Mouse (Mus musculus) embryonic facial prominence, embryonic 10.5 days (tissue): ENCODE measurements around the gene Slc37a1. TPM values are rescaled to one million over a fixed set of nuclear protein-coding genes. Genes with fewer than 3 reads are reported as not detected.
A peak's percentile ranks its signal among the peaks of the same experiment; 100 is the strongest.

ENCODE experiments used
- DNase-seq: peaks from one replicate; pipeline ENCODE4 v3.0.0-alpha.2; 2017; ENCODE audit warnings: low spot score
- H3K27ac ChIP-seq: fragments of 300-500 bp; sonication (generic); replicated peaks from 2 replicates; pipeline ENCODE4 v1.5.1; 2016; ENCODE audit warnings: mild to moderate bottlenecking
- H3K27me3 ChIP-seq: fragments of 300-500 bp; sonication (generic); replicated peaks from 2 replicates; pipeline ENCODE4 v1.6.1; 2016; ENCODE audit warnings: low read depth, mild to moderate bottlenecking; ENCODE audit not compliant: poor library complexity, severe bottlenecking
- H3K36me3 ChIP-seq: fragments of 300-500 bp; sonication (generic); replicated peaks from 2 replicates; pipeline ENCODE4 v1.6.1; 2016; ENCODE audit warnings: mild to moderate bottlenecking, moderate library complexity
- H3K4me1 ChIP-seq: fragments of 300-500 bp; sonication (generic); 2 replicates; pipeline ENCODE4 v1.6.1; 2016
- H3K4me3 ChIP-seq: fragments of 300-500 bp; sonication (generic); 2 replicates; pipeline ENCODE4 v1.5.1; 2016; ENCODE audit warnings: mild to moderate bottlenecking, moderate library complexity
- H3K9me3 ChIP-seq: fragments of 300-500 bp; sonication (generic); 2 replicates; pipeline ENCODE4 v1.6.1; 2016; ENCODE audit warnings: mild to moderate bottlenecking
- WGBS: fragments of 180-500 bp; shearing (Covaris S2); methylation state at CpG from one replicate; pipeline ENCODE4 v1.1.7; 2016; 5-methylcytosine and 5-hydroxymethylcytosine counted together
- polyA plus RNA-seq: library from polyadenylated mRNA; unstranded; fragments of >200 nt; fragmentation: Nextera tagmentation; extraction: Ambion mirVana; gene quantifications from 2 replicates; pipeline ENCODE4 v1.2.1, GENCODE M21; 2016

Slc37a1 gene
- polyA plus RNA-seq, 1 experiment from 2014 or later = 5.3 TPM

- Histone ChIP-seq H3K27me3 (no peaks in the 10 kb centered on the region), H3K36me3 (no peaks in the 10 kb centered on the region), H3K4me3 (no peak overlapping the region), H3K27ac (no peak overlapping the region), H3K4me1 (peaks cover 35% of the 10 kb centered on the region), H3K9me3 (no peaks in the 10 kb centered on the region)
- WGBS = 89% methylated on average over 7 of the region's 7 CpGs
- no peak for DNase-seq
Observed at GRCm38 (mm10) chr17:31260430-31260829, 26.2 kb upstream of the Slc37a1 start.

DNA sequence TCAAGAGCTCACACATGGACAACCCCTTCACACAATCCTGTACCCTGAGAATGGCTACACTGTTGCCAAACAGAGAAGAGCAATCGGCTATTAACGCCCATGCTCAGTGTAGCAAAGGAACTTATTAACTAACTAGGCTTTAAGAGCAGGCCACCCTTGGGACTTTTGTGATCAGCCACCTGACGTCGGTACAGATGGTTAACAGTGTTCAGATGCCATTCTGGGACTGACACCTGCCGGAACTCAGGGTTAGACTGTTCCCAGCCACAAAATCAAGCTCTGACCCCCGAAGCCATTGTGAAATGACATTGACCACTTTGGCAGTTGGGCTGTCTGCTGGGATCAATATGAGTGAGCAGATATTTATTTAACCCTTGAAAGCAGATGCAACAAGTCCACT is 25.2 kb upstream of the Slc37a1 start:
- 85% methylated on average over 6 of the region's 6 CpGs for WGBS
- no peak overlapping the region for H3K4me3 ChIP-seq
- no peak overlapping the region for H3K27ac ChIP-seq
- H3K36me3 ChIP-seq = no peaks in the 10 kb centered on the region
- H3K9me3 ChIP-seq = no peaks in the 10 kb centered on the region
- no peaks in the 10 kb centered on the region for H3K27me3 ChIP-seq
- no peak for DNase-seq
- peaks cover 39% of the 10 kb centered on the region for H3K4me1 ChIP-seq

GRCm38 (mm10) chr17:31262715-31263114 is 23.9 kb upstream of the Slc37a1 start:
- DNase-seq = no peak
- no peak overlapping the region for H3K27ac ChIP-seq
- WGBS = 74% methylated on average over 5 of the region's 5 CpGs

GRCm38 (mm10) chr17:31263770-31264169 is 22.8 kb upstream of the Slc37a1 start:
- H3K36me3 ChIP-seq = no peaks in the 10 kb centered on the region
- no peak overlapping the region for H3K4me3 ChIP-seq
- H3K27ac ChIP-seq = no peak overlapping the region
- DNase-seq = no peak
- 87% methylated on average over 5 of the region's 5 CpGs for WGBS
- H3K9me3 ChIP-seq = no peaks in the 10 kb centered on the region
- peaks cover 34% of the 10 kb centered on the region for H3K4me1 ChIP-seq
- H3K27me3 ChIP-seq = no peaks in the 10 kb centered on the region

More at GRCm38 (mm10) chr17:31262715-31263114, 23.9 kb upstream of the Slc37a1 start:
- Histone ChIP-seq H3K9me3 (no peaks in the 10 kb centered on the region), H3K36me3 (no peaks in the 10 kb centered on the region), H3K27me3 (no peaks in the 10 kb centered on the region), H3K4me1 (peaks cover 39% of the 10 kb centered on the region), H3K4me3 (no peak overlapping the region)

GRCm38 (mm10) chr17:31264372-31264771 is 22.2 kb upstream of the Slc37a1 start:
- Histone ChIP-seq H3K27ac (peak overlapping the region; percentile 2; the same call in 1 of the 2 replicates), H3K4me3 (no peak overlapping the region), H3K27me3 (no peaks in the 10 kb centered on the region), H3K36me3 (no peaks in the 10 kb centered on the region), H3K9me3 (no peaks in the 10 kb centered on the region), H3K4me1 (peaks cover 28% of the 10 kb centered on the region)
- 46% methylated on average over 6 of the region's 6 CpGs for WGBS
- DNase-seq = no peak

DNA sequence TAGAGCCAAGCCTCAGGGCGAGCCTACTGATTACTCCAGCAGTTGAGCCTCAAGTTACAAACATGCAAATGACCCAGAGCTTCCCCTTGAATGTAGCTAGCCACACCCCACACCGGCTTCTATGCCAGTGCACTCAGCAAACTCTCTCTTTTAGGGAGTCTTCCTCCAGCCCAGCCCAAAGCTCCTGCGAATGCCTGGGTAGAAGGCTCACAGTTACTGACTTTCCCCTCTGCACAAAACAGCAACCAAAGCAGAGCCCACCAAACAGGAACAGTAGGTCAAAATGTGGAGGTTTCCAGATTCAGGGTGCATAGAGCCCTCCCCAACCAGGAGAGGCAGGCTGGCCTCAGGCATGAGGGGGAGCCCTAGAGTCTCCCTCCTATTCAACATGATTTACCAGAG is 21.4 kb upstream of the Slc37a1 start:
- 13% methylated on average over 3 of the region's 3 CpGs for WGBS
- H3K27ac ChIP-seq = no peak overlapping the region; the same call in 1 of the 2 replicates
- DNase-seq = peak; percentile 28
- H3K36me3 ChIP-seq = no peaks in the 10 kb centered on the region
- H3K4me3 ChIP-seq = no peak overlapping the region
- H3K9me3 ChIP-seq = no peaks in the 10 kb centered on the region
- H3K27me3 ChIP-seq = no peaks in the 10 kb centered on the region
- peaks cover 24% of the 10 kb centered on the region for H3K4me1 ChIP-seq

DNA sequence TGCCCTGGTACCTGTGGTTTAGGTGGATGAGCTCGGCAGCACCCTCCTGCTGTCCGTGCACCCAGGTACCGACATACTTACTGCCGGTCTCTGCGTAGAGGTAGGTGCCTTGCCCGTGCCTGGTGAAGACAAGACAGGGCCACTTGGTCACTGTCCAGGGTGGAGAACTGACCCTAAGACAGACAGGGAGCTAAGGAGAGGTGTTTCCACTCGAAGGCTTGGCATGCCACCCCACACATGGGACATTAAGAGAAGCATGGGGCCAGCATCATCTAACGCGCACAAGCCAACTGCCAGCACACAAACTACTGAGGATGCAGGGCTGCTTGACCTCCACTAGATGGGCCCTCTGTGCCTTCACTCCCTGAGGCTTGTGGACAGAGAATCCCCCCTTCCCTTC is 20.8 kb upstream of the Slc37a1 start:
- Histone ChIP-seq H3K27ac (no peak overlapping the region), H3K4me3 (no peak overlapping the region), H3K36me3 (no peaks in the 10 kb centered on the region), H3K27me3 (no peaks in the 10 kb centered on the region), H3K9me3 (no peaks in the 10 kb centered on the region), H3K4me1 (peaks cover 20% of the 10 kb centered on the region)
- 91% methylated on average over 9 of the region's 9 CpGs for WGBS
- no peak for DNase-seq

GRCm38 (mm10) chr17:31266321-31266950 is 20.2 kb upstream of the Slc37a1 start:
- WGBS = 84% methylated on average over 7 of the region's 7 CpGs
- no peak for DNase-seq

GRCm38 (mm10) chr17:31267138-31267537 is 19.5 kb upstream of the Slc37a1 start:
- 72% methylated on average over 4 of the region's 4 CpGs for WGBS
- Histone ChIP-seq H3K9me3 (no peaks in the 10 kb centered on the region), H3K4me1 (peaks cover 23% of the 10 kb centered on the region), H3K36me3 (no peaks in the 10 kb centered on the region), H3K27me3 (no peaks in the 10 kb centered on the region), H3K27ac (no peak overlapping the region), H3K4me3 (no peak overlapping the region)
- DNase-seq = no peak

More at GRCm38 (mm10) chr17:31266321-31266950, 20.2 kb upstream of the Slc37a1 start:
- no peak overlapping the region for H3K27ac ChIP-seq
- H3K4me3 ChIP-seq = no peak overlapping the region
- H3K36me3 ChIP-seq = no peaks in the 10 kb centered on the region
- H3K27me3 ChIP-seq = no peaks in the 10 kb centered on the region
- no peaks in the 10 kb centered on the region for H3K9me3 ChIP-seq
- peaks cover 23% of the 10 kb centered on the region for H3K4me1 ChIP-seq

GRCm38 (mm10) chr17:31267603-31268002 is 19.0 kb upstream of the Slc37a1 start:
- WGBS = 78% methylated on average over 6 of the region's 6 CpGs
- Histone ChIP-seq H3K9me3 (no peaks in the 10 kb centered on the region), H3K4me3 (no peak overlapping the region), H3K36me3 (no peaks in the 10 kb centered on the region), H3K4me1 (peaks cover 23% of the 10 kb centered on the region), H3K27ac (no peak overlapping the region), H3K27me3 (no peaks in the 10 kb centered on the region)
- no peak for DNase-seq

DNA sequence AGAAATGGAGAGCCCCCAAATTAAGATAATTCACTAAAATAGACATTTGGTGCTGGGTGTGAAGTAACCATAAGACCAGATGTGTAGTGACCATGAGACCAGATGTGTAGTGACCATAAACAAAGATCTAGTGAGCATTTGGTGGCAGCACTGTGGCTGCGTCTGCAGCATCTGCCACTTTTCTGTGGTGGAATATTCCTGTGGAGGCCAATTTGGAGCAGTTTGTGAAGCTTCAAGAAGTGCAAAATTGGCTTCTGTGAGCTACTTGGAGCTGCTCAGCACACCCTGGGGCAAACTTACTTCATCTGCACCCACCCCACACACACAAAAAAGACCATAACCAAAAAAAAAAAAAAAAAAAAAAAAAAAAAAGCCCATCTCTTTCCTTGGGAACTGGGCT is 18.6 kb upstream of the Slc37a1 start:
- Histone ChIP-seq H3K27ac (no peak overlapping the region), H3K27me3 (no peaks in the 10 kb centered on the region), H3K36me3 (no peaks in the 10 kb centered on the region), H3K4me3 (no peak overlapping the region), H3K9me3 (no peaks in the 10 kb centered on the region), H3K4me1 (peaks cover 20% of the 10 kb centered on the region)
- 82% methylated on average over 1 of the region's 1 CpGs for WGBS
- no peak for DNase-seq

DNA sequence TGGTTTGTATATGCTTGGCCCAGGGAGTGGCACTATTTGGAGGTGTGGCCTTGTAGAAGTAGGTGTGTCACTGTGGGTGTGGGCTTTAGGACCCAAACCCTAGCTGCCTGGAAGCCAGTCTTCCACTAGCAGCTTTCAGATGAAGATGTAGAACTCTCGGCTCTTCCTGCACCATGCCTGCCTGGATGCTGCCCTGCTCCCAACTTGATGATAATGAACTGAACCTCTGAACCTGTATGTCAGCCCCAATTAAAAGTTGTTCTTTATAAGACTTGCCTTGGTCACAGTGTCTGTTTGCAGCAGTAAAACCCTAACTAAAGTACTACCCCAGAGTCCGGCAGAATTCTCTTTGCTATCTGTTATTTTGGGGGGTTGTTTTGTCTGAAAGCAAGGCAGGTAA is 16.8 kb upstream of the Slc37a1 start:
- no peak for DNase-seq
- Histone ChIP-seq H3K27ac (no peak overlapping the region), H3K9me3 (no peaks in the 10 kb centered on the region), H3K4me3 (no peak overlapping the region), H3K27me3 (no peaks in the 10 kb centered on the region), H3K4me1 (peaks cover 14% of the 10 kb centered on the region), H3K36me3 (no peaks in the 10 kb centered on the region)
- 87% methylated on average over 2 of the region's 2 CpGs for WGBS

GRCm38 (mm10) chr17:31270246-31270645 is 16.3 kb upstream of the Slc37a1 start:
- Histone ChIP-seq H3K9me3 (no peaks in the 10 kb centered on the region), H3K4me1 (peaks cover 9% of the 10 kb centered on the region), H3K27me3 (no peaks in the 10 kb centered on the region), H3K4me3 (no peak overlapping the region), H3K36me3 (no peaks in the 10 kb centered on the region), H3K27ac (no peak overlapping the region)
- WGBS = 89% methylated on average over 4 of the region's 4 CpGs
- DNase-seq = no peak
